Mouse (Mus musculus) WW6 (cell line): ENCODE results near the gene Rpgrip1l.

ENCODE experiments used
- DNase-seq: peaks from one replicate; pipeline ENCODE4 v3.0.0-alpha.2; 2013; ENCODE audit warnings: low read depth, low spot score

Rpgrip1l gene

GRCm38 (mm10) chr8:91312835-91313832, at the start of gene Rpgrip1l, which contains the start of gene Fto:
Gene Rpgrip1l, minus strand, starts transcription at chr8:91313262.
Gene Fto, plus strand, starts transcription at chr8:91313525.
- peak; percentile 99 for DNase-seq

DNA sequence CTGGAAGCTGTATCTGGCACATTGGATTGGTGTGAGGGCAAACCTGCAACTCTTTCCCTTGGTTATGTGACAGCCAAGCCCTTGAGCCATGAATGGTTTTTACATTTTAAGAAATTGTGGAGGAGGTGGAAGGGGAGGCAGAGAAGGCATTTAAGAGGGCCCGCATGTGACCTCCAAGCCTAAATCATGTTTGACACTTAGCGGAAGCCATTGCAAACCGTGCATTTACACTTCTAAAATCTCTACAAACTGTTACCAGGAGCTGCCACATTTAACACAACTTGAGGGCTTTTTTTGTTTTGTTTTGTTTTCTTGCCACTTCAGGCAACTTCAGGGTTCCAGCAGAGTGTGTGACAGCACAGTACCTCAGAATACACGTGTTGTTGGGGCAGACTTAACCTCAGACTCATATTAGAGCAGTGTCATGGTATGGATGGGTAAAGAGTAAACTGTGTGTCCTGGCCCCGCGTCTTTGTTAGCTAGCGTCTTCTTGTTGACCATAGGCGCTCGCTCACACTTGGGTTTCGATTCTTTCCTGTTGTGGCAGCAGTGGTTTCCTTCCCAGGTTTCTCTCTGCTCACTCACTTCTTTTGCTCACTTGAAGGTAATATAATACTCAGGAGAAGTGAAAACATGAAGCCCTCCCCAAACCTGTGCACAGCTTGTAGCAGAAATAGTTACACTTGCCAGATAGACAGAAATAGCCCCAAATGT, 47.7 kb upstream of the Rpgrip1l start:
- DNase-seq: no peak

DNA sequence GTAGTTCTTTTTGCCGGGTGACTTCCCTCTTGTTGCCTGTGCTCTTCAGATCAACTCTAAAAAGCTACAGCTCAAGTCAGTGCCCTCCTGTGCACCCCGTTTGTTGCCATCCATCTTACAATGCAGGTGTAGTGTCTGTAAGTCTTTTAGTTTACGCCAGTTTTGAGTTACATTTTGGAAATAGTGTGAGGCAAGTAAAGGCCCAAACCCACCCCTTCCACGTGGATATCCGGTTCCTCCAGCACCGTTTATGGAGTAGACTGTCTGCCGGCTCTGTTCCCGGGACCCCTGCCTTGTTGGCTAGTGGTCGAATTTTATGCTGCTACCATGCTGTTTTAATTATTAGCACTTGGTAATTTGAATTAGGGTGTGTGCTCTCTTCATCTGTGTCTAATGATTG, 46.4 kb upstream of the Rpgrip1l start:
- DNase-seq: no peak

- DNase-seq: no peak
Measured at GRCm38 (mm10) chr8:91358016-91358415, 45.0 kb upstream of the Rpgrip1l start.

- DNase-seq: no peak
Measured at GRCm38 (mm10) chr8:91357493-91358014, 44.5 kb upstream of the Rpgrip1l start.

DNA sequence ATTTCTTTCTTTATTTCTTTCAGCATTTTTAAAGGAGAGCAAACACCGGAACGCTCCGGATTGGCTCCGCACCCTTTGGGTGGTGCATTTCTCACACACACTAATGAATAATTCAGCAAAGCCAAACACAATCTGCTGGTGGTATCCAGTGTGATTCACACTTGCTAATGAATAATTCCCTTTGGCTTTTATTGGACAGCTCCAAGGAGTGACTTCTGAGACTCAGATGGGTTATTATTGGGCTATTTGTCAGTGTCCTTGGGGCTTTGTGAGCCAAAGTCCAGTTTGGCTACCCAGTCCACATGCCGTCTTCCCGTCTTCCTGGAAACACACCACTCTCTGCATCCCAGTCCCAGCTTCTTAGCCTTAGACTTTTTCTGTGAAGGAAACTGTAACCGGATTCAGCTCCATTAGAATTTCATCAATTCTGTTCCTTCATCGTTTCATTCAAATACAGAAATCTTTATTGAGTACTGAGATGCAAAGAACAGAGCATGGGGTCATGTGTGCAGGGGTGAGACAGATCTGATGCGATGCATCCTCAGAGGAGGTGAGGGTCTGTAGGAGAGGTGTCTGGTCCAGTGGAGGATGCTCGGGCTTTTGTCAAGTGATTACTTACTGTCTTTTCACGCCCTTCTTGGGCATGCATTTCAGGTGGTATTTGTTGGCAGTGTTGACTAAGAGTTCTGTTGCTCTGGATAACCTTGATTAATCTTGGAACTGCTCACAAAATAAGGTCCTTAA, 43.1 kb upstream of the Rpgrip1l start:
- no peak for DNase-seq

- DNase-seq: no peak
Measured at GRCm38 (mm10) chr8:91355301-91355905, 42.3 kb upstream of the Rpgrip1l start.

- no peak for DNase-seq
Measured at GRCm38 (mm10) chr8:91353907-91354306, 40.8 kb upstream of the Rpgrip1l start.

DNA sequence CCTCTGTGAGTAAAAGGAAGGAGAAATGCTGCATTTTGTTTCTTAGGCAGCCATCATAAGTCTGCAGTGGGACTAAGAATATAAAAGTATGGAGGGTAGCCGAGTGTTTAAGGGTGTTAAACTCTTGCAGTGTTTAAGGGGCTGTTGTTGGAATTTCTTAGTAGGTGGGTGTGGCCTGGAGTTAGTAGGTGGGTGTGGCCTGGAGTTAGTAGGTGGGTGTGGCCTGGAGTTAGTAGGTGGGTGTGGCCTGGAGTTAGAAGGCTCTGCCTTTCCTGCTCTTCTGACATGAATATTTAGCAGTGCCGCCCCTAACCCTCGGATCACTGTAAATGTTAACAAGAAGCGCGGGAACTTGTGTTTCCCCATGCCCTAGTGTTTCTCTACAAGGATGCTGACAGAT, 40.0 kb upstream of the Rpgrip1l start:
- no peak for DNase-seq

DNA sequence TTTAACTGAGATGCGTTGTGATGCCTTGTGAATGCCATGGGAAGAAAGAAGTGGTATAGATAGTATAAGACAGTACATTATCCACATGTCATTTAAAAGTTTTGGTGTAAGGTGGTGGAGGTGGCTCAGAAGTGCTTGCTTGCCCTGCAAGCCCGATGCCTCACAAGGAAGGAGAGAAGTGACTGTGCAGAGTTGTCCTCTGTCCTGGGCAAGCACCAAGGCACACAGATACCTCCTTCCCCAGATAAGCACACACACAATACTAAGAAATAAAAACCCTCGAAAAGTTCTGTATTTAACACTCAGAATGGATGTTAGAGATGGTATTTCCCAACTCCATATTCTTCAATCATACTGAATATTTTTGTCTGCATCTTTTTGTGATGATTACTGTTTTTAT, 39.5 kb upstream of the Rpgrip1l start:
- DNase-seq: no peak

GRCm38 (mm10) chr8:91350628-91351027, 37.6 kb upstream of the Rpgrip1l start:
- no peak for DNase-seq

DNA sequence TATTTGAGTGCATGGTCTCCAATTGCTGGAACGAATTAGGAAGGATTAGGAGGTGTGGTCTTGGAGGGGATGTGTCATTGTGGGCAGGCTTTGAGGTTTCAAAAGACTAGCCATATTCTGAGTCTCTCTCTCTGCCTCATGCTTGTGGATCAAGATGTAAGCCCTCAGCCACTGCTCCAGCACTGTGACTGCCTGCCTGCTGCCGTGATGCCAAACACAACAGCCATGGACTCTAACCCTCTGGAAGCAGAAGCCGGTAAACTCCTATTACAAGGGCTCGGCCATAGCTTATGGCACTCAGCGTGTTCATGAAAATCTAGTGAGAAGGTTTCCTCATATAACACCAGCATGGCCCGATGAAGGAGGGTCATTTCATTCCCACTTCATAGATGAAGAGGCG, 36.8 kb upstream of the Rpgrip1l start:
- no peak for DNase-seq

GRCm38 (mm10) chr8:91347595-91347994, 34.5 kb upstream of the Rpgrip1l start:
- no peak for DNase-seq

DNA sequence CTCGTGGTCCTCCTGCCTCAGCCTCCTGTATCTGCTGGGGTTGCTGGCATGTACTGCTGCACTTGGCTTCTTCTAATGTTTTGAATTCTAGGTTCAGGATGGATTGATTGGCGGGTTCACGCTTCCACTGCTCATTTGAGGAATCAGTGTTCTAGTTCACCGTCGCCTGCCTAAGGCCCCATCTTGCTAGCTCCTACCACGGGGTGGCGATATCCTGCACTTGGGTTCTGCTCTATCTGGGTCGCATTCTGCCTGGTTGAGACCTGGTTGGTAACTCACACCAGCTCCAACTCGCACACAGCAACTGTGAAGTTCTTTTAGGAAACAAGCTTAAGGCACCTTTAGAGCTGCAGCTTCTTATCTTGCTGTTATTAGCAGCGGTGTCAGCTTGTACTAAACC, 34.1 kb upstream of the Rpgrip1l start:
- no peak for DNase-seq

DNA sequence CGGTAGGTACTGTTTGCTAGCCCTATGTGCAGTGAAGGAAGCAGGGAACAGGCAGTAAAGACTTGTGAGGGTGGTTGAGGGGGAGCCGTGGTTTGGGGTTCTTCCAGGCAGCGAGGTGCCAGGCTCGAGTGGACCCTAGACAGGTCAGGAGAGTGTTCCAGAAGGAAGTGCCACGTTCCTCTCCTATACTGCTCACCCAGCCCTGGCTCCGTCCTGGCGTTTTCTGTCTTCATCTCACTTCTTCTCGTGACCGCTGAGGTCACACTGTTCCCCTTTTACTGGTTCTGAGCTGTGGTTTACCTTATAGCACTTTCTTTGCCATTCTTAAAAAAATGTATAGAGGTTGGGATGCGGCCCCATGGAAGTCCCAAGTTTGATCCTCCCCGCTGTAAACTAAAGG, 31.6 kb upstream of the Rpgrip1l start:
- DNase-seq: no peak

DNA sequence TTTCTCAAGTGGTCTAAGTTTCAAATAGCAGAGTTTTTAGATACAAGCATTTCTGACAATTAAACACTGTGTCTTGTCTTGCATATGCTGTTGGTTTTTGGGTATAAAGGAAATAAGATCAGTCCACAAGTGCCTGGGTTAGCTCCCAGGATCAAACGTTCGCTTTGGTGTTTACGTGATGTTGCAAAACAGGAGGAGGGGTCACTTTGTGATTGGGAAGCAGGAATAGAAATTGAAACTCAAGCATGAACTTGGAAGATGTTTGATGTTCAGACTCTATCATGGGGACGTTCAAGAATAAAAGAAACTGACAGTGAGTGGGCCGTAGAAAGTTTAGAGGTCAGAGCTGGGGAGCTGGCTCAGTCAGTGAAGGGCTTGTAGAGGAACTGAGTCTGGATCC, 29.7 kb upstream of the Rpgrip1l start:
- no peak for DNase-seq

- no peak for DNase-seq
Measured at GRCm38 (mm10) chr8:91342196-91342595, 29.1 kb upstream of the Rpgrip1l start.

DNA sequence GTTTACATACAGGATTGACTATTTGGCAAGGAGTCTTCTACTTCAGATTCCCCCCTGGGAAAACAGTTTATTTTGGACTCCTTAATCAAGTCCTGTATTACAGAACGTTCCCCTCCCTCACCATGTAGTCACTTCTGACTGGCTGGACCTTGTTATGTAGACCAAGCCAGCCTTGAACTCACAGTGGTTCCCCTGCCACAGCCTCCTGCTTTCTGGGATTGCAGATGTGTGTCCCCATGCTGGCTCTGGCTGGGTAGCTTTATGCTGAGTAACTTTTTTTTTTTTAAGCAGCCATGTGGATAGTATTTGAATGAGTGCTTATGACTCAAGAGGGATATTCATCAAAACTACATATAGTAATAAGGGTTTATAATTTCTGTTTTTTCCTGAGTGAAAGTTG, 27.7 kb upstream of the Rpgrip1l start:
- no peak for DNase-seq

DNA sequence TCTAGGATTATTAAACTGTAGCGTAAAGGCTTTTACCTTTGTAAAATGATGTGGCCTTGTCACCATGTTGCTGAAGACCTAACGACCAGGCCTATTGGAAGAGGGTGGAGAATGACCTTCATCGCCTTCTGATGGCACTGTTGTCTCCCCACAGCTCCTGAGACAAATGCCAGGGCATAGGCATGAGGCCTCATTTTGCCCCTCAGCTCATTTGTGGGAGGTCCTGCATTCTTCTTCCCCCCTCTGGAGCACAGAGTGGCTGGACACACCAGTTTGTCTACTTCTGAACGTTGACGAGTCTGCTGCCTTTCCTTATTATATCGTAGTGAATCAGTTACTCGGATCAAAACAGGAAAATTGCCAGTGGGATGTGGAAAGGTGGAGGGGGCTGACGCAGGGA, 26.6 kb upstream of the Rpgrip1l start:
- no peak for DNase-seq

GRCm38 (mm10) chr8:91338389-91339154, 25.5 kb upstream of the Rpgrip1l start:
- DNase-seq: no peak

DNA sequence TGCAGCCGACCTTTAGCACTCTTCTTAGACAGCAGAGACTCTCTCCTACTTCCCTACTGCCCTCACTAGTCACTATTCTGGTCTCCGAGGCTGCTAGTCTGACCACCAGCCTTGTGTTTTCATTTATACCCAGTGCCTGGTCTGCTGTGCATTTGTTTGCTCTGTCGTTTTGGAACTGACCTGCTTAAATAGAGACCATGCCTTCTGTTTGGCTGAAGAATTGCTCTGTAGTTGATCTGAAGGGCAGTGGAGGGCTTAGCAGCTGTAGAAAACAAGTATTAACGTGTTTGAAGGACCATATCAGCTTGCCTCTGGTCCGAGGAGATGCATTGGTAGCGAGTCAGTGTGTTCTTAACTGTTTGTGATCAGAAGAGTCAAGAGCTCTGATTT, 16.4 kb upstream of the Rpgrip1l start:
- DNase-seq: no peak
